Mouse (Mus musculus) liver, embryonic 16.5 days (tissue): ENCODE results near the gene Nkain1. TPM values are rescaled to one million over a fixed set of nuclear protein-coding genes. Genes with fewer than 3 reads are reported as not detected.

Source experiments
- ATAC-seq: fragments of 200-750 bp; cut with Nextera tagmentation; 2 replicates; pipeline ENCODE4 v1.8.0; 2017; ENCODE audit warnings: low read depth, mild to moderate bottlenecking, moderate number of reproducible peaks, moderate library complexity
- H3K27ac ChIP-seq: fragments of 300-500 bp; sonication (generic); 2 replicates; pipeline ENCODE4 v1.5.1; 2014; ENCODE audit warnings: mild to moderate bottlenecking, low read length
- H3K27me3 ChIP-seq: fragments of 300-500 bp; sonication (generic); 2 replicates; pipeline ENCODE4 v1.6.1; 2014; ENCODE audit warnings: low read depth, low read length, mixed read lengths; ENCODE audit not compliant: control insufficient read depth, insufficient read depth
- H3K36me3 ChIP-seq: fragments of 300-500 bp; sonication (generic); 2 replicates; pipeline ENCODE4 v1.6.1; 2014; ENCODE audit warnings: mild to moderate bottlenecking; ENCODE audit not compliant: control insufficient read depth, insufficient read depth
- H3K4me1 ChIP-seq: fragments of 300-500 bp; sonication (generic); 2 replicates; pipeline ENCODE4 v1.6.1; 2014; ENCODE audit warnings: low read depth, low read length, mixed read lengths; ENCODE audit not compliant: control insufficient read depth
- H3K4me2 ChIP-seq: fragments of 300-500 bp; sonication (generic); 2 replicates; pipeline ENCODE4 v1.6.1; 2014; ENCODE audit warnings: low read depth, low read length, mixed read lengths
- H3K4me3 ChIP-seq: fragments of 300-500 bp; sonication (generic); 2 replicates; pipeline ENCODE4 v1.5.1; 2014; ENCODE audit warnings: low read depth, mild to moderate bottlenecking, low read length
- H3K9ac ChIP-seq: fragments of 300-500 bp; sonication (generic); 2 replicates; pipeline ENCODE4 v1.6.1; 2014; ENCODE audit warnings: low read depth, low read length
- H3K9me3 ChIP-seq: fragments of 300-500 bp; sonication (generic); replicated peaks from 2 replicates; pipeline ENCODE4 v1.6.1; 2016; ENCODE audit warnings: low read length; ENCODE audit not compliant: control insufficient read depth
- WGBS: fragments of 180-500 bp; shearing (Covaris S2); extraction: QIAGEN DNeasy Blood & Tissue Kit; methylation state at CpG from one replicate; pipeline ENCODE4 v1.1.7; 2014; ENCODE audit not compliant: insufficient replicate concordance; 5-methylcytosine and 5-hydroxymethylcytosine counted together
- polyA plus RNA-seq: library from polyadenylated mRNA; unstranded; fragments of >200 nt; fragmentation: Nextera tagmentation; extraction: Ambion mirVana; gene quantifications from 2 replicates; pipeline ENCODE4 v1.2.1, GENCODE M21; 2015

Nkain1 gene
- polyA plus RNA-seq, 1 experiment from 2014 or later, result not detected

GRCm38 (mm10) chr4:130521466-130521865, 52.5 kb downstream of the Nkain1 start:
- H3K36me3 ChIP-seq, result no peaks in the 10 kb centered on the region
- peaks cover 9% of the 10 kb centered on the region for H3K27me3 ChIP-seq
- H3K4me3 ChIP-seq, result no peak overlapping the region
- no peak for ATAC-seq
- 87% methylated on average over 6 of the region's 6 CpGs for WGBS
- no peak overlapping the region for H3K4me2 ChIP-seq
- no peak overlapping the region for H3K27ac ChIP-seq
- no peaks in the 10 kb centered on the region for H3K9me3 ChIP-seq
- H3K9ac ChIP-seq, result no peak overlapping the region
- peaks cover 12% of the 10 kb centered on the region for H3K4me1 ChIP-seq

DNA sequence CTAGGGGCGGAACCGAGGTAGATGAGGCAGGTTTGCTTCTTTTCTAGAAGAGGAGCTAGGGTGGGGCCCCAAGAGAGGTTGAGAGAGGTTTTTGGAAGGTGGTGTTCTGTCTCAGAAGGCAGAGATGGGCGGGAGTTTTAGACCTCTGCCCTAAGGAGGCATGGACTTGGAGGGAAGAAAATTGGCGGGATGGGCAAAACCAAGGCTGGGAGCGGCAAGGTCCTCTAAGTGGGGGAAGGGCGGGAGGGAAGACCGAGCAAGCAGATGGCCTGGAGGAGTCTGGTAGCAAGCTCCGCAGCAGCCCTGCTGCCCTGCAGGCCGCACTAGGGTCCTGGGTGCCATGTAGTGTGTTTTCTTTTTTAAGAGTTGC, 53.5 kb downstream of the Nkain1 start:
- Histone ChIP-seq H3K27ac (no peak overlapping the region), H3K4me2 (peak overlapping the region; percentile 78), H3K27me3 (peaks cover 9% of the 10 kb centered on the region), H3K4me1 (peaks cover 12% of the 10 kb centered on the region), H3K9ac (no peak overlapping the region), H3K9me3 (no peaks in the 10 kb centered on the region), H3K36me3 (no peaks in the 10 kb centered on the region), H3K4me3 (peak overlapping the region; percentile 66)
- WGBS, result 0% methylated on average over 9 of the region's 9 CpGs
- peak; percentile 28 for ATAC-seq

- Histone ChIP-seq H3K36me3 (no peaks in the 10 kb centered on the region), H3K27ac (no peak overlapping the region), H3K4me1 (peaks cover 12% of the 10 kb centered on the region), H3K9ac (peak overlapping the region; percentile 52), H3K27me3 (peaks cover 9% of the 10 kb centered on the region), H3K4me2 (peak overlapping the region; percentile 78), H3K4me3 (peak overlapping the region; percentile 66), H3K9me3 (no peaks in the 10 kb centered on the region)
- WGBS, result 5% methylated on average over 39 of the region's 40 CpGs
- ATAC-seq, result peak; percentile 98
Observed at GRCm38 (mm10) chr4:130519567-130520481, 54.1 kb downstream of the Nkain1 start.

- 57% methylated on average over 6 of the region's 6 CpGs for WGBS
- no peak overlapping the region for H3K27ac ChIP-seq
- no peak overlapping the region for H3K4me2 ChIP-seq
- peaks cover 12% of the 10 kb centered on the region for H3K4me1 ChIP-seq
- H3K9me3 ChIP-seq, result no peaks in the 10 kb centered on the region
- no peaks in the 10 kb centered on the region for H3K36me3 ChIP-seq
- H3K4me3 ChIP-seq, result no peak overlapping the region
- peaks cover 6% of the 10 kb centered on the region for H3K27me3 ChIP-seq
- no peak overlapping the region for H3K9ac ChIP-seq
- no peak for ATAC-seq
Observed at GRCm38 (mm10) chr4:130516490-130516889, 57.5 kb downstream of the Nkain1 start.

Other genes starting within 250 kb of the Nkain1 start
- 27.5 and 32.1 TPM in 2 replicates for gene Zcchc17, start 214.2 kb downstream of the Nkain1 start, polyA plus RNA-seq
- gene Snrnp40, start 214.0 kb downstream of the Nkain1 start, polyA plus RNA-seq, result 52.4 and 56.3 TPM in 2 replicates
- gene Pum1, start 89.1 kb upstream of the Nkain1 start, polyA plus RNA-seq, result 33.5 and 35.7 TPM in 2 replicates
- gene Sdc3, start 218.4 kb upstream of the Nkain1 start, polyA plus RNA-seq, result 9.5 and 12.3 TPM in 2 replicates